Mouse (Mus musculus) c-Kit-negative CD71-positive TER-119-positive erythroid progenitor cells, embryonic 14.5 days (primary cell): ENCODE data around the gene Foxn3.
A peak's percentile ranks its signal among the peaks of the same experiment; 100 is the strongest.

Experiments used
- DNase-seq: peaks from one replicate; pipeline ENCODE4 v3.0.0-alpha.2; 2013; ENCODE audit warnings: low read depth, low spot score

Foxn3 gene

GRCm38 (mm10) chr12:99415538-99415937, 147.8 kb downstream of the Foxn3 start:
- DNase-seq: no peak

GRCm38 (mm10) chr12:99412496-99412895, 150.9 kb downstream of the Foxn3 start:
- DNase-seq: no peak

- no peak for DNase-seq
These were observed 151.3 kb downstream of the Foxn3 start for GRCm38 (mm10) chr12:99412034-99412433.

GRCm38 (mm10) chr12:99408651-99409050, 154.7 kb downstream of the Foxn3 start:
- no peak for DNase-seq

GRCm38 (mm10) chr12:99408089-99408488, 155.3 kb downstream of the Foxn3 start:
- no peak for DNase-seq

- no peak for DNase-seq
These were observed 156.1 kb downstream of the Foxn3 start for GRCm38 (mm10) chr12:99407318-99407716.

GRCm38 (mm10) chr12:99406697-99407317, 156.6 kb downstream of the Foxn3 start:
- no peak for DNase-seq

GRCm38 (mm10) chr12:99406254-99406653, 157.1 kb downstream of the Foxn3 start:
- no peak for DNase-seq

- DNase-seq: no peak
These were observed 158.0 kb downstream of the Foxn3 start for GRCm38 (mm10) chr12:99405401-99405800.

- no peak for DNase-seq
These were observed 160.4 kb downstream of the Foxn3 start for GRCm38 (mm10) chr12:99403004-99403403.

GRCm38 (mm10) chr12:99400907-99401306, 162.5 kb downstream of the Foxn3 start:
- DNase-seq: no peak

- no peak for DNase-seq
These were observed 163.8 kb downstream of the Foxn3 start for GRCm38 (mm10) chr12:99399575-99399974.

GRCm38 (mm10) chr12:99396461-99396860, 166.9 kb downstream of the Foxn3 start:
- DNase-seq: no peak

- DNase-seq: no peak
These were observed 168.3 kb downstream of the Foxn3 start for GRCm38 (mm10) chr12:99395082-99395481.

- DNase-seq: no peak
These were observed 168.7 kb downstream of the Foxn3 start for GRCm38 (mm10) chr12:99394676-99395075.

- no peak for DNase-seq
These were observed 169.3 kb downstream of the Foxn3 start for GRCm38 (mm10) chr12:99393867-99394630.

- no peak for DNase-seq
These were observed 170.2 kb downstream of the Foxn3 start for GRCm38 (mm10) chr12:99392944-99393866.

- peak; percentile 94 for DNase-seq
These were observed 171.2 kb downstream of the Foxn3 start for GRCm38 (mm10) chr12:99391942-99392880.

GRCm38 (mm10) chr12:99390429-99390828, 173.0 kb downstream of the Foxn3 start:
- no peak for DNase-seq

- no peak for DNase-seq
These were observed 174.1 kb downstream of the Foxn3 start for GRCm38 (mm10) chr12:99389244-99389643.
